Mouse (Mus musculus) erythroblast, embryonic 14.5 days (primary cell): ENCODE measurements around the gene Cnot4.

Experiments
- GATA1 ChIP-seq: IDR thresholded peaks from 2 replicates; pipeline ENCODE4 v1.6.1; 2012; ENCODE audit warnings: low read length, inconsistent platforms, mixed read lengths
- TAL1 ChIP-seq: IDR thresholded peaks from 3 replicates; pipeline ENCODE4 v1.6.1; 2012; ENCODE audit warnings: low read length, inconsistent platforms, mixed read lengths

DNA sequence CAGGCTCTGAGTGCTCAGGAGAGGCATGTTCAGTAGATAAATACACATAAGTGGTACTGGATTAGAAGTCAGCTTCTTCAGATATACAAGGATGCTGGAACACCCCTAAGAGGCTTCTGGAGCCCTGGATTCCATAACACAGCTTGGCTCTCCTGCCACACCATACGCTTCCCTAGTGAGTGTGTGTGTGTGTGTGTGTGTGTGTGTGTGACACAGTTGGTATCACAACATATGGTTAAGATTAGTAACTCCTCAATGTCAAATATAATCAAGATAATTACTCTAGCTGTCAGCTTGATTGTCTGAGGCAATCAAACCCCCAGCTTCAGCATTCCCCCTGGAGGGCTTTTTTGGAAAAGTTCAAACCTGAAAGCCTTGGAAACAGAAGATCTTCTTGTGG, 121.6 kb downstream of the Cnot4 start:
- TF ChIP-seq GATA1 (no peak), TAL1 (no peak)
